Mouse (Mus musculus): ENCODE measurements around the gene Cask. TPM values are rescaled to one million over a fixed set of nuclear protein-coding genes. Genes with fewer than 3 reads are reported as not detected.

The Cask gene
- total RNA-seq, 2 experiments from 2014 or later = 190 to 191 TPM

- no peak for DNase-seq
- intact Hi-C loops (cut with DNase I) = no loop called here
These were observed 125.4 kb downstream of the Cask start for GRCm38 (mm10) chrX:13725573-13726403.

DNA sequence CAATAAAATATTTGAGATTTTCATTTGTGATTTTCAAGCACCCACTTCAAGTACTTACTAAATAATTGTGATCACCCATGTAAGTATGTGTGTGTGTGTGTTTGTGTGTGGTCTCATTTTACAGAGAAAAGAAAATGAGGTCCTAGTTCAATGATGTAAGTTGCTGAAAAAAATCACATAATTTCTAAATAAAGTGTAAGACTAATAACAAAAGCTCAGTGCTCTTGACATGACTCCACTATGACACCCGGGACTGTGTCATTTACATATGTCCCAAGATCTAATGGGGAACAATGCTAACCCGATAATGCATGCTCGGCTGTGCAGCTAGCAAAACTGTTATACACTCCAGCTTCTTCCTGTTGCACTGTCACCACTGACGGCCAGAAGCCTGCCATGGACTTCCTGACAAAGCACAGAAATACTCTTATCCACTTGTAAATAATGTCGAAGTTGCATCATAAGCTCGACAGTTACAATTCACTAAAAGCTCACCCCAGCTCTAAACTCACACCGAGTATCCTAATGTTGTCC, 130.8 kb downstream of the Cask start:
- DNase-seq = no peak
- intact Hi-C loops (cut with DNase I) = no loop called here

DNA sequence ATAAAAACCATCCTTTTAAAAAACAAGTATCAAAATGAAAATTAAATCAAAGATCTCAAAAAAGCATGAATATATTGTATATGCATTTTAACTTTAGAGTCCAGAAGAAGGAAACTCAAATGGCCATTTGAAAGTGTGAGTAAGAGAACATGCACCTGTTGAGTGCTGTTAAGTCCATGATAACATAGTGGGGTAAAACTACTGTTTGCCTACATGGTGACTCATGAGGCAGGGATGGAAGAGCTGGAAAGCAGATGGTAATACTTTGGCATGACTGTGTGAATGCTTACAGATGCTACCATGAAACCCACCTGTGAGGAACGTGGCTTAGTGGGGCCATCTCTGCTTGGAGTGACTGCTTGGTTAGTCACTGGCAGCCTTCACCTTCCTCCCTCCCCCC, 132.9 kb downstream of the Cask start:
- intact Hi-C loops (cut with DNase I) = no loop called here
- no peak for DNase-seq

- DNase-seq = no peak
- intact Hi-C loops (cut with DNase I) = no loop called here
These were observed 134.2 kb downstream of the Cask start for GRCm38 (mm10) chrX:13716796-13717569.

DNA sequence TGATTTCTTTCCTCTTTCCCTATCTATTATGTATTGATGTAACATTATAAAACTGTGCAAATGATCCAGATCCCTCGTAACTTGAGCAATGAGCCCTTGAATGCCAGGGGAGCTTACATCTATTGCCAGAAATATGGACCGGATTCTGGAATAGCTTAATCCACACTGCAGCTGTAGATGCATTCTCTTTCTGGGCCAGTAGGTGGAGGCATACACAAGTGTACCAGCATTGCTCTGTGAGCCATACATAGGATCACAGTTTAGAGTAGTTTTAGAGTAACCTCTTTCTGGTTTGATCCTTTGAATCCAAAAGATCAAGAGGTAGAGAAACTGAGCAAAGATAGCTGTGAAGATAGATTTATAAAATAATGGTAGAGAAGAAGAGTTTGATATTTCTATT, 141.0 kb downstream of the Cask start:
- peak; percentile 42 for DNase-seq
- intact Hi-C loops (cut with DNase I) = no loop called here

DNA sequence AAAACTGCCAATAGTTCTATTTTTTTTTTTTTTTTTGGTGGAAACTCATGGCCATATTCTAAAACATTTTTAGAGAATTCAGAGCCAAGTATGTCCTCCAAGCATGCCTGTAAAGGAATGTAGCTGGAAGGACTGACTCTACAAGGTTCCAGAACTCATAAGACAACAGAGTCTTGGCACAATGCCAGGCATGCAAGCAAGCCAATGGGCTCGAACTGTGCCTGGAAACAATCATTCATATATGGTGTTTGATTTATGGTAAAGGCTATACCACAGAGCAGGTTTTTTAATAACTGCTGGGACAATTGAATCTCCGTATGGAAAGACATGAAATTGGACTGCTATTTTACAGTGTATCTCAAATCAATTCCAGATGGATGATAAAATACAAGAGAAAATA, 146.1 kb downstream of the Cask start:
- intact Hi-C loops (cut with DNase I) = no loop called here

DNA sequence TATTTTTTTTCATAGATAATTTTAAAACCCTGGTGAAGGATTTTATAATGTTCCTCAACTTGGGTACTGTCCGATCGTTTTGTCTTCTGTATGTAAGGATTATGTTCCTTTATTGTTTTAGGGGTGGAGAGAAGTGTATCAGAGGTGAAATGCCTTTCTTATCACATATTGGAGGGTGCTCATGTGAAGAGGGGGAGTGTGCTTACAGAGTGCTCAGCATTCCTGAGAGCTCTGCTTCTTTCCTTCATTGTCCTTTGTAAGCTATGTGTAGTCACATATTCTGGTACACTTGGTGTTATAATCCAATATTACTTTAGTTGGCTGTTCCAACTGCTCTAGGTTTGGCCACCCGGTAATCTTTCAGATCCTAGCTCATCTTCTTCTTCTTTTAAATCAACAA, 150.5 kb downstream of the Cask start:
- DNase-seq = no peak
- intact Hi-C loops (cut with DNase I) = no loop called here

More for the DNA sequence above, 146.1 kb downstream of the Cask start:
- peak; percentile 28 for DNase-seq

GRCm38 (mm10) chrX:13691865-13692264, 159.3 kb downstream of the Cask start:
- intact Hi-C loops (cut with DNase I) = no loop called here
- no peak for DNase-seq

DNA sequence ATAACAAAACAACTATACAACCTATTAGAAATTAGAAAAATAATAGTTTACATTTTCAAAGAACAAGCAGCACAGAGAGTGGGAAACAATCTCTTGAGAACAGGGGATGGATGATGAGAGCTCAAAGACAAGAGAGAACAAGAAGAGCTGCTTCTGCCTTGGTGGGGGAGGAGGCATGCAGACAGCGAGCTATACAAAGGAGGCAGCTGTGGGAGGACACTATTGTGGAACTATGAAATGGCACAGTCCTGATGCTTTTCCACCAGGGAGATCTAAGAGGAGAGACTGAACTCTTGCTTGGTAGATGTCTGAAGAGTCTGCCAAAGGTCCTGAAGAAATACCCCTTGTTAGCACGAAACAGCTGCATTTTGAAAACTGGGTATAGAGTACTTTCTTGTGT, 162.8 kb downstream of the Cask start:
- no peak for DNase-seq
- intact Hi-C loops (cut with DNase I) = no loop called here

DNA sequence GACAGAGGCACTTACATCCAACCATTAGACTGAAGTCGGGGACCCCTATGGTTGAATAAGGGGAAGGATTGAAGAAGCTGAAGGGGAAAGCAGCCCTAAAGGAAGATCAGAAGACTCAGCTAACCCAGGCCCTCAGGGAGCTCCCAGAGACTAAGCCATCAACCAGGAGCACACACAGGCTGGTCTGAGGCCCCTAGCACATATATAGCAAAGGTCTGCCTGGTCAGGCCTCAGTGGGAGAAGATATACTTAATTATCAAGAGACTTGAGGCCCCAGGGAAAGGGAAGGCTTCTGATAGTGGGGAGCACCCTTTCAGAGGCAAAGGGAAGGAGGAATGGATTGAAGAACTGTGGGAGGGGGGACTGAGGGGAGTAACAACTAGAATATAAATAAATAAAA, 164.6 kb downstream of the Cask start:
- no peak for DNase-seq
- intact Hi-C loops (cut with DNase I) = no loop called here

DNA sequence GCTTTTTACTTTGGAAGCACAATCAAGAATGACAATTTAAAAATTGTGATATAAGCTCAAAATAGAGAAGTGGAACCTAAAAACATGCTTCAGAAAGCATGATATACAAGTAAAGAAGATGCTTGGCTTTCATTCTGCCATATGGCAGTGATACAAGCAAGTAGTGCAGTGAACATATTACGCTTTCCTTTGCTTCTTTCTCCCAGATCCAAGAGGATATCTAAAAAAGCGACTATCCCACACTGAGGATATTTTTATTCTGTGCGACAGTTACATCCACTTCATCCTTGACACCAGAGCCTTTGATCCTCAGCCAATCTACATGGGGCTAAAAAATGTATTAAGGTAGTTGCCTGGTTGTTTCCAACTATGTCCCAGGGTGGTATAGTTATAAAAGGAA, 169.4 kb downstream of the Cask start:
- intact Hi-C loops (cut with DNase I) = no loop called here
- DNase-seq = no peak

DNA sequence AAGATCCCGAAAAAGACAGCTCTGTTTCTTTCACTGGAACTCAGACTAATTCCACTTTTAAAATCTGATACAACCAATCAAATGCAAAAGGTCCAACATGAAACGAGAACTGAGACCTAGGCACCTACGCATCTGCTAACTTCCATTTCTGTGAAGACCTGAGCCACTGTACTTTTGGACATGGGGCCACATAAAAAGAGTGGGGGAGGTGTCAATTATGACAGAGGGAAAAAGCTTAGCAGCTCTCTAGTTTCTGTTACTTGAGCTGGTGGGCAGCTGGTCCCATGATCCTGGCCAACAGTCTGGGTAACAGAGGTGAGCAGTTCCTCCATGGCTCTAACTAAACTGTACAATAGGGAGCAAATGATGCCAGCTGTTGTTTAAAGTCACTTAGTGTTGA, 178.2 kb downstream of the Cask start:
- intact Hi-C loops (cut with DNase I) = no loop called here
- no peak for DNase-seq

DNA sequence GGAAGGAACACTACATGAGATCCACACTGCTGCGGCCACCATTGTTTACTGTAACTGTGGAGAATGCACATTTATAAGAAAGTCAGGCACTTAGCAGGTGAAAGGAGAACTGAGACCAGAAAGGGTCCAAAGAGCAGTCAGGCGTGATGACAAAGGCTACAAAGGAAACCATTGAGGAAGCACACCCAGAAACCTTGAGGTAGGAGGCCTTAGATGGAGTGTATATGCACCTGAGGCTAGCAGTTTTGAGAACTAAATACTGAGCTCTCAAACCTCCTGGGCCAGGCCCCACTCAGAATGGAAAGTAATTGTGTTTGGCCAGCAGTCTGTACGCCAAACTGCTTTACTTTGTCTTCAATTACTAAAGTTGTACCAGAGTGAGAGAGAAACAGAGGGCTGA, 180.8 kb downstream of the Cask start:
- intact Hi-C loops (cut with DNase I) = no loop called here

DNA sequence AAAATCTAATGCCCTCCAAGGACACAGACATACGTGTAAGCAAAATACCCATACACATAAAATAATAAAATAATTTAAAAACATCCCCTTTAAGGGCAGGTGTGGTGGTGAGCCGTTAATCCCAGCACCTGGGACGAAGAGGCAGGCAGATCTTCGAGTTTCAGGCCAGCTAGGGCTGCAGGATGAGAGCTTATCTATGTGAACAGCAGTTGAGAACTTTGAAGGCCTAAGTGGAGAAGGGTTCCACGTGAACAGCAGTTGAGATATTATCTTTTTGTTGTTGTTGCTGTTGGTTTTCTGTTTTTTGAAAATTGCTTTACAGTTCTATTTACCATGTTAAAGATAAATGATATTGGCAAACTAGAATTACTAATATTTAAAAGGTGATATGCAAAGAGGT, 182.3 kb downstream of the Cask start:
- no peak for DNase-seq
- intact Hi-C loops (cut with DNase I) = no loop called here

More for the DNA sequence above, 180.8 kb downstream of the Cask start:
- DNase-seq = no peak

DNA sequence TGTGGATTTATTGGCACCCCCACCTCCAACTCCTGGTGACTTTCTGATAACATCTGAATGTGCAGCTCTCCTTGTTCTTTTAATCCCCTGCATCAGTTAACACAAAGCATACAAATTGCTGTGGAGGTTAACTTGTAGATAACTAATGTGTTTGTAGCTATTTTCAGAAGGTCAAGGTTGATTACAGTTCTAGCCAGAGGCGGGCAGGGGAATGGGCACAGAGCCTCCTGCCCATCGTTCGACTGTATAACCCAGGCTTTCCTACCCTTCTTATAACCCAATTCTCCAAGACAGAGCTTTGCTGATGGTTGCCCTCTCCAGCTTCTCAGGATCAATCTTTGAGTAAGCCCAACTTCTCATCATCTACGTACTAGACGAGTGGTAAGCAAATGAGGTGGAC, 190.1 kb downstream of the Cask start, which contains the start of gene Gpr82:
TSS of gene Gpr82 (plus strand) at position 301 of the 400 bp plus-strand sequence.
- intact Hi-C loops (cut with DNase I) = no loop called here

DNA sequence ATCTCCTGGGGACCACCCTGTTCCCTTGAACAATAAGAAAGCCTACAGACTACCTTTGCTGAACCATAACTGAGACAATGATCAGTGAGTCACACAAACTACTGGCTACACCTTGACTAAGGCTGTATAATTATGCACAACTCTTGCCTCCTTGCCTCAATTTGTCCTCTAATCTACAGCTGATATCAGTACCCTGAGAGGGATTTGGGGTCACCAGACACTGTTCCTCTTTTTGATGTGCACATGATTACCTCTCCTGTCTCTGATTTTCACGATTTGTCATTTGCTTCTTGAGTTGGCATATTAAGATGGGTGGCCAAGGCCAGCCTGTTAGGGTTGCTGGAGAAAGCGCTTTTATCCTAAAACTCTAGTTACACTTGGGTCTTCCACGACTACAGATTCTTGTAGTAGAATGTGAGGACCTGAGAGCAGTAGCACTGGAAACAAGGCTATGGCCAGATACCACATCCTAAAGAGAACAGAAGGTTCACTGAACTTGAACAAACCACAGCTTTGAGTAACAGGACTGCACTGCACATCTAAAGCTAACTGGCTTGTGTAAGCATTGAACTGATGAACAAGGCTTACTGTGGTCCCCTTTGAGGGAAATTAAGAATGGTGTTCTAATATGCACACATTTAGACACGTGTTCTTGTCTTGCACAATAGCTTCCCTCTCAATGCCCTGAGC, 191.8 kb downstream of the Cask start:
- DNase-seq = no peak
- intact Hi-C loops (cut with DNase I) = no loop called here

More for the DNA sequence above, 190.1 kb downstream of the Cask start, which contains the start of gene Gpr82:
- no peak for DNase-seq

DNA sequence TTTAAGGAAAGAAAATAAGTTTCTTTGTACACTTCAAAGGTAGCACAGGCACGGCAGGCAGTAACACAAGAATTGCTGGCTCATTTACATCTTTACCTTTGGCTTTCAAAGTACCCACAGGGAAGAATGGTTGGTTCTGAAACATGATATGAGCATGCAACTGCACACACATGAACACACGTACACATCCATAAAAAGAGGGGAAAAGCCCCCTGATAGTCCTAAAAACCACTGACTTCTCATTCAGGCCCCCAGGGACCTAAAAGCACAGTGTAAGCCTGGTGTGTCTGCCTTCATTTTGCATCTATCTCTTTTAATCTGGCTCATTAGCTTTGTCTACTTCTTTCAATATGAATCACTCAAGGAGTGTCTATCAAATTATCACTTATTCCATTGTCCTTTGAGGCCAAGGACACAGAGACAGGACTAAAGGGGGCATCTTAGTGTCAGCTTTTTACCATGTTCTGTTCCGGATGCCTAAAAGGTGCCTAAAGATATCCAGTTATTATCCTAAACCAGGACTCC, 192.5 kb downstream of the Cask start:
- intact Hi-C loops (cut with DNase I) = no loop called here

DNA sequence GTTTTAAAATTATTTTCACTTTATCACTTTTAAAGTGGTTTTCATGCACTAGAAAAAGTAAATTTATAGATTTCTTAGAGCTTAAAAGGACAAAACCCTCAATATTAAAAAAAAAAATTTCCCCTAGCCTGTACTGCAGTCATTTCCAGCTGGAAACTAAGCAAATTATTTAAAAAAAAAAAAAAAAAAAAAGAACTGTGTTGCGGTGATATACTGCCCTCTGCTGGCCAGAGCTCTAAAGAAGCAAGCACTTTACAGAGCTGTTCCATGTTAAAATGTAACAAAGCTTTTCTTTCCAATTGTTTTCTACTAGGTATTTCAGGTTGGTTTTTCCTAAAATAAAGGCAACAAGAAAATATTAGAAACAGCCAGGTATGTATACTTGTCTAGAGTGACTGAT, 194.4 kb downstream of the Cask start:
- intact Hi-C loops (cut with DNase I) = no loop called here
- DNase-seq = peak; percentile 40

More for the DNA sequence above, 192.5 kb downstream of the Cask start:
- DNase-seq = no peak

DNA sequence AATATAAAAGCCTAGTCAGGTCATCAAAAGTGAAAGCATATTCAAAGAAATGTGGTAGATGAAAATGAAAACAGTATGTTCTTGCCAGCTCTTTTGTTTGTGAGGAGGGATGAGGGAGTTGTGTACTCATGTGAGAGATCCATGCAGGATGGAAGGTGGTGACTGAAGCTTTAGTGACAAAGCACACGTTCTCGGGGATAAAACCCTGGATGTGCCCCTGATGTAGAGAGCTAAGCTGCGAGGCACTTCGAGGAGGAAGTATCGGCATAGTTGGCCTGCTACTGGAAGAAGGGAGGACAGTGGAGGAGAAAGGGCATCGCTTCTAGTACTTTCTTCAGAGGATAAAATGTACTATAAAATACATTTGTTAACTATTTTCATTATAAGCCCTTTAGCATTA, 195.3 kb downstream of the Cask start:
- intact Hi-C loops (cut with DNase I) = no loop called here
- DNase-seq = no peak

DNA sequence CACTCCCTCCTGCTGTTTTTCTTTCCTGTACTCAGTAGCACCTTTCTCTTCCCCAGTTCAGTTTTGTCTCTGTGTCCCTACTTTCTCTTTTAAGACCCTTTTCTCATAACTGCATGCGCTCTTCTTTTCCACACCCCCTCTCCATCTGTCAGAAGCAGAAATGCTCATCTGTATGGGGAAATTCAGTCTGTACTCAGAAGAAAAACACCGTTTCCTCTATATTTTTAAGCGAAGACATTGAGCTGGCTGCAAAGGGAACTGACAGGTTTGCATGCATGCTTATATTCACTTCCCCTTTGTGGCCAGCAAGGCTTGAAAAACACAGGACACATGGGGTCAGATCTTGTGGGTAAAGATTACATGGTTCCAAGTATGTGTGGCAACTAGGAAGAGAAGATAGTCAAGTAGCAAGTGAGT, 196.2 kb downstream of the Cask start:
- DNase-seq = no peak
- intact Hi-C loops (cut with DNase I) = no loop called here

DNA sequence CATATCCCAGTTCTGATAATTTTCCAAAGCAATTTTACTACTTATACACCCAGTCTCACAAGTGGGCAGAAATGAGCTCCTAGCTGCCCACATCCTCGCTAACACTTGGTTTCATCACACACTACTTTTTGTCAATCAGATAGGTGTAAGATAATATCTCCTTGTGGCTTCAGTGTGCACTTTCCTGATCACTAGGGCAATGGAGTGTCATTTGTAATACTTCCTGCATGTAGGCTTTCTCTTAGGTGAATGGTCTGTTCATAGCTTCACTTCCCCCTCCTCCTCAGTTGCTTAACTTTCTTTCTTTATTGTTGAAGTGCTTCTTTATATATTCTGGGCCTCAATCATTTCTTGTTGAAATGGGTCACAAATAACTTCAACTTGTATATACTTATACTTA, 198.9 kb downstream of the Cask start:
- intact Hi-C loops (cut with DNase I) = no loop called here
- DNase-seq = no peak
